Mouse (Mus musculus) spleen, adult 2 months (tissue): ENCODE data around the gene Stub1.

Source experiments
- CTCF ChIP-seq: fragments of 200-500 bp; IDR thresholded peaks from 2 replicates; pipeline ENCODE4 v1.5.1; 2011; ENCODE audit warnings: mild to moderate bottlenecking, inconsistent platforms; ENCODE audit not compliant: insufficient read depth, insufficient read length, insufficient replicate concordance; ENCODE audit errors: extremely low read depth
- POLR2A ChIP-seq: fragments of 200-500 bp; IDR thresholded peaks from 2 replicates; pipeline ENCODE4 v1.6.1; 2011; ENCODE audit warnings: low read depth, low read length, inconsistent platforms

DNA sequence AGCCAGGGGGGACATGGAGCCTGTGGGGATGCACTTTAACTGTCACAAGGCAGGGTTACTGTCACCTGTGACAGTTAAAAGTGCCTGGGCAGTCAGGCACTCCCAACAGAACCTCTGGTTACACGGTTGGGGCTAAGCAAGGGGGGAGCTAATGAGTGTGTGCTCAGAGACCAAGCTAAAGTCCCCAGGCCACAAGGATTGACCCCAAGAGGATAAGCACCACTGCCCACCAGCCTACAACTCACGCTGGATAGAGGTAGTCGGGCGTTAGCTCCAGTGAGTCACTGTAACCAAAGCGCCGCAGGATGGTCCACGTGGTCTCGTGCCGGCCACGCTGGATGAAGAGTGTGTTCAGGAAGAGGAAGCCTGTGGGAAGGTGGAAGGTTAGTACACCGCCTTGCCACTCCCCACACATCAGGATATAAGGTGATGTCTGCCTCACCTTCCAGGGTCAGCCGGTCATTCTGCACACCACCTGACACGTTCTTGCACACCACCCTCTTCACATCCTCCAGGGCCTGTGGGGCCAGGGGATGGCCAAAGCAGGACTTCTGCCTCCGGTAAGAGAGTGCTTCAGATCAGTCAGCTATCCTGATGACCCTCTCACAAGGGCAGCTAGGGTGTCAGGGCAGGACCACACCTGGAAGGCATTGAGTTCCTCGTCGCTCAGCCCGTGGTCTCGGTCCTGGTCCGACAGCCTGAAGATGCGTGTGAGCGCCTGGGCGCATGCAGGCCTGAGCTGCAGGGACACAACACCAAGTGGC lies 8.1 kb upstream of the Stub1 start, which contains the start of gene Gm20683:
- TF ChIP-seq CTCF (no peak), POLR2A (no peak)
